Comparison of ENCODE assay signal across 9 mouse cellular contexts in the genomic region with DNA sequence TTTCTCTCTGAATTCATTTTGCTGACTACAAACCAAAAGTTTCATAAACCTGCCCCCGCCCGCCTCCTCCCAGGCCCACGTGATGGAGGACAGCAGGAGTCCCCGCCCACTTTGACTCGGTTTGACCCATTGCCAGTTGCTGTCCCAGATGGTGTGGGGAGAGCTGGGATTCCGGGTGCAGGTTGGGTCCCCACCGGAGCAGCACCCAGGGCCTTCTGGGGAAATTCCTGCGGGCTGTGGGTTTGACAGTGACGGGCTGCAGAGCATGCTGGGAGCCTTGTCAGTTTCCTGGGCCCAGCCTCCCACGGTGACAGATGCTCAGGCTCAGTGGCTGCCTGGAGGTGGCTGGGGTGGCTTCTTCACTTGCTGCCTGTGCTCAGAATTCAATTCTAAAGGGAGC. TPM values are rescaled to one million over a fixed set of nuclear protein-coding genes. Genes with fewer than 3 reads are reported as not detected.
DNase-seq lines count a peak whose midpoint lies in the region; ATAC-seq and TF ChIP-seq lines count a peak whose summit lies in the region.
"Had no signal": no experiment of that assay in that cellular context is flagged by ENCODE, and none has a peak within 500 bp of the region (broad histone marks: within the 10 kb centered on the region; RNA-seq: fewer than 3 reads in every experiment).

No protein-coding gene starts in this region.

- ATAC-seq in lung, postnatal 0 days: no peak; the same call in 1 of the 2 replicates

- H3K9ac ChIP-seq in lung, postnatal 0 days (replicated peaks; ENCODE audit: low read depth): no peak overlapping the region

- H3K27me3 ChIP-seq in forebrain, embryonic 10.5 days (ENCODE audit: poor library complexity, severe bottlenecking): peaks cover 69% of the 10 kb centered on the region
- H3K27me3 ChIP-seq in lung, postnatal 0 days (replicated peaks; ENCODE audit: insufficient read depth, low read length): peaks cover 37% of the 10 kb centered on the region

- no peaks in the 10 kb centered on the region for H3K36me3 ChIP-seq in forebrain, embryonic 10.5 days (replicated peaks)
- H3K36me3 ChIP-seq in lung, postnatal 0 days (ENCODE audit: insufficient read depth, low read length): no peaks in the 10 kb centered on the region

- peak overlapping the region; percentile 90 for H3K4me2 ChIP-seq in lung, postnatal 0 days (replicated peaks; ENCODE audit: low read depth, low read length)

- TF ChIP-seq EP300 in lung, postnatal 0 days (IDR thresholded peaks at IDR 0.05): no peak

- WGBS in forebrain, embryonic 10.5 days: 5% methylated on average over 10 of the region's 10 CpGs
- 4% methylated on average over 10 of the region's 10 CpGs for WGBS in lung, postnatal 0 days

- H3K9me3 ChIP-seq in forebrain, embryonic 10.5 days: no peaks in the 10 kb centered on the region
- no peaks in the 10 kb centered on the region for H3K9me3 ChIP-seq in lung, postnatal 0 days (ENCODE audit: low read length)

- no peak overlapping the region for H3K27ac ChIP-seq in forebrain, embryonic 10.5 days
- peak overlapping the region; percentile 87; the same call in 1 of the 2 replicates for H3K27ac ChIP-seq in layer of hippocampus, adult 2 months
- H3K27ac ChIP-seq in lung, postnatal 0 days (ENCODE audit: low read length): no peak overlapping the region

- H3K4me1 ChIP-seq in forebrain, embryonic 10.5 days: peaks cover 57% of the 10 kb centered on the region
- H3K4me1 ChIP-seq in lung, postnatal 0 days (ENCODE audit: insufficient read depth, low read depth, low read length): peaks cover 8% of the 10 kb centered on the region; the same call in 1 of the 2 replicates

- peak; percentile 5 for DNase-seq in gastrocnemius, postnatal 25 days
- no peak for DNase-seq in gastrocnemius, adult 18-20 months (ENCODE audit: low spot score)
- DNase-seq in R1 (ENCODE audit: low read depth, low spot score): peak; percentile 26
- no peak for DNase-seq in forebrain, embryonic 10.5 days (ENCODE audit: extremely low spot score, low spot score)
- peak; percentile 84 to 91 for DNase-seq in layer of hippocampus, adult 2 months (ENCODE audit: low spot score in 2 of 2)
- DNase-seq in lung, postnatal 0 days (ENCODE audit: low spot score): no peak
- peak; percentile 68 for DNase-seq in right cerebral cortex, postnatal 14 days
- DNase-seq in yolk sac, embryonic 10.5 days (ENCODE audit: low spot score): no peak

- peak overlapping the region; percentile 71 for H3K4me3 ChIP-seq in forebrain, embryonic 10.5 days
- peak overlapping the region; percentile 75 for H3K4me3 ChIP-seq in layer of hippocampus, adult 2 months
- peak overlapping the region; percentile 46 for H3K4me3 ChIP-seq in lung, postnatal 0 days (ENCODE audit: low read depth, low read length)

- no peak for TF ChIP-seq CTCF in layer of hippocampus, adult 2 months (conservative IDR thresholded peaks at IDR 0.05)
- no peak for TF ChIP-seq CTCF in lung, postnatal 0 days (IDR thresholded peaks at IDR 0.05)

RNA-seq across cellular contexts. Expression of a gene that starts 1.9 kb away (rescaled TPM):
- 1 to 10 TPM in 1 of 2 experiments, under 1 TPM in 1; 0.28 to 1.0 TPM for total RNA-seq in gastrocnemius, postnatal 25 days (2021)
- under 1 TPM; 0.37 to 0.81 TPM for total RNA-seq in gastrocnemius, adult 18-20 months (2021)
- 0.52 and 0.92 TPM in 2 replicates for polyA plus RNA-seq in forebrain, embryonic 10.5 days (2016; fragmentation: Nextera tagmentation; extraction: Ambion mirVana)
- total RNA-seq in layer of hippocampus, adult 2 months (2021): 10 to 100 TPM; 88.0 to 91.2 TPM
- 1.5 and 1.6 TPM in 2 replicates for polyA plus RNA-seq in lung, postnatal 0 days (2015; fragmentation: Nextera tagmentation; extraction: Ambion mirVana)
- total RNA-seq: MEL had no signal

RNA-seq across cellular contexts. Expression of a gene that starts 52.9 kb away (rescaled TPM):
- total RNA-seq in gastrocnemius, postnatal 25 days (2021): 10 to 100 TPM in 1 of 2 experiments, 1 to 10 TPM in 1; 8.1 to 12.9 TPM
- total RNA-seq in gastrocnemius, adult 18-20 months (2021): 10 to 100 TPM; 12.5 to 13.9 TPM
- 105 and 107 TPM in 2 replicates for polyA plus RNA-seq in forebrain, embryonic 10.5 days (2016; fragmentation: Nextera tagmentation; extraction: Ambion mirVana)
- total RNA-seq in layer of hippocampus, adult 2 months (2021): 100 to 1,000 TPM; 140 to 165 TPM
- polyA plus RNA-seq in lung, postnatal 0 days (2015; fragmentation: Nextera tagmentation; extraction: Ambion mirVana): 18.8 and 19.8 TPM in 2 replicates

Comparison
In these comparisons a context has a peak if more than half of its experiments do, and no peak if none do; other contexts are left out.
1. DNase-seq: peak in gastrocnemius, postnatal 25 days (single experiment), R1 (single experiment), layer of hippocampus, adult 2 months (2 of 2) and right cerebral cortex, postnatal 14 days (single experiment); none in gastrocnemius, adult 18-20 months (single experiment), forebrain, embryonic 10.5 days (single experiment), lung, postnatal 0 days (single experiment) and yolk sac, embryonic 10.5 days (single experiment).
2. RNA of a gene that starts 1.9 kb away (total RNA-seq): 88.0 to 91.2 TPM in layer of hippocampus, adult 2 months; 0.28 to 1.0 TPM in gastrocnemius, postnatal 25 days and 0.37 to 0.81 TPM in gastrocnemius, adult 18-20 months; every median in the first group is over 10 times any median in the second.
3. RNA of a gene that starts 52.9 kb away (total RNA-seq): 140 to 165 TPM in layer of hippocampus, adult 2 months; 12.5 to 13.9 TPM in gastrocnemius, adult 18-20 months and 8.1 to 12.9 TPM in gastrocnemius, postnatal 25 days; every median in the first group is over 4 times any median in the second.
4. Peak in every context shown above with its lines, with median percentiles within 50 percentile points of each other: H3K4me3 ChIP-seq.